Mouse (Mus musculus) hindbrain, embryonic 12.5 days (tissue): ENCODE data around the gene Sh3tc1. TPM values are rescaled to one million over a fixed set of nuclear protein-coding genes. Genes with fewer than 3 reads are reported as not detected.

Experiments
- ATAC-seq: fragments of 200-750 bp; cut with Nextera tagmentation; 2 replicates; pipeline ENCODE4 v1.8.0; 2017; ENCODE audit warnings: moderate TSS enrichment; ENCODE audit not compliant: low FRiP score
- H3K27ac ChIP-seq: fragments of 300-500 bp; sonication (generic); 2 replicates; pipeline ENCODE4 v1.5.1; 2016; ENCODE audit warnings: mild to moderate bottlenecking
- H3K27me3 ChIP-seq: fragments of 300-500 bp; sonication (generic); 2 replicates; pipeline ENCODE4 v1.6.1; 2016; ENCODE audit warnings: mild to moderate bottlenecking
- H3K36me3 ChIP-seq: fragments of 300-500 bp; sonication (generic); 2 replicates; pipeline ENCODE4 v1.6.1; 2016; ENCODE audit warnings: mild to moderate bottlenecking
- H3K4me1 ChIP-seq: fragments of 300-500 bp; sonication (generic); 2 replicates; pipeline ENCODE4 v1.6.1; 2016
- H3K4me2 ChIP-seq: fragments of 300-500 bp; sonication (generic); replicated peaks from 2 replicates; pipeline ENCODE4 v1.6.1; 2016; ENCODE audit warnings: mild to moderate bottlenecking
- H3K4me3 ChIP-seq: fragments of 300-500 bp; sonication (generic); 2 replicates; pipeline ENCODE4 v1.5.1; 2016; ENCODE audit warnings: mild to moderate bottlenecking
- H3K9ac ChIP-seq: fragments of 300-500 bp; sonication (generic); 2 replicates; pipeline ENCODE4 v1.6.1; 2016; ENCODE audit warnings: mild to moderate bottlenecking, moderate library complexity
- H3K9me3 ChIP-seq: fragments of 300-500 bp; sonication (generic); replicated peaks from 2 replicates; pipeline ENCODE4 v1.6.1; 2016; ENCODE audit warnings: mild to moderate bottlenecking
- WGBS: fragments of 180-500 bp; shearing (Covaris S2); methylation state at CpG from one replicate; pipeline ENCODE4 v1.1.7; 2016; 5-methylcytosine and 5-hydroxymethylcytosine counted together
- polyA plus RNA-seq: library from polyadenylated mRNA; unstranded; fragments of >200 nt; fragmentation: Nextera tagmentation; extraction: Ambion mirVana; gene quantifications from 2 replicates; pipeline ENCODE4 v1.2.1, GENCODE M21; 2016

Gene Sh3tc1
- polyA plus RNA-seq, 1 experiment from 2014 or later, result 4.7 TPM

GRCm38 (mm10) chr5:35746910-35747309, 7.1 kb upstream of the Sh3tc1 start:
- 0 out of 2 replicates have a peak, but pooled peaks cover under 1% of the 10 kb centered on the region for H3K27me3 ChIP-seq
- no peaks in the 10 kb centered on the region for H3K9me3 ChIP-seq
- ATAC-seq, result no peak
- H3K4me2 ChIP-seq, result no peak overlapping the region
- H3K4me3 ChIP-seq, result no peak overlapping the region
- no peak overlapping the region for H3K27ac ChIP-seq
- H3K9ac ChIP-seq, result no peak overlapping the region
- 27% methylated on average over 4 of the region's 4 CpGs for WGBS
- H3K4me1 ChIP-seq, result no peaks in the 10 kb centered on the region
- H3K36me3 ChIP-seq, result no peaks in the 10 kb centered on the region

- H3K36me3 ChIP-seq, result no peaks in the 10 kb centered on the region
- no peak overlapping the region for H3K4me2 ChIP-seq
- H3K4me1 ChIP-seq, result no peaks in the 10 kb centered on the region
- H3K4me3 ChIP-seq, result no peak overlapping the region
- no peak overlapping the region for H3K27ac ChIP-seq
- no peak overlapping the region for H3K9ac ChIP-seq
- H3K9me3 ChIP-seq, result no peaks in the 10 kb centered on the region
- 88% methylated on average over 5 of the region's 5 CpGs for WGBS
- peaks cover 15% of the 10 kb centered on the region for H3K27me3 ChIP-seq
- no peak for ATAC-seq
Observed at GRCm38 (mm10) chr5:35745406-35745805, 5.6 kb upstream of the Sh3tc1 start.

DNA sequence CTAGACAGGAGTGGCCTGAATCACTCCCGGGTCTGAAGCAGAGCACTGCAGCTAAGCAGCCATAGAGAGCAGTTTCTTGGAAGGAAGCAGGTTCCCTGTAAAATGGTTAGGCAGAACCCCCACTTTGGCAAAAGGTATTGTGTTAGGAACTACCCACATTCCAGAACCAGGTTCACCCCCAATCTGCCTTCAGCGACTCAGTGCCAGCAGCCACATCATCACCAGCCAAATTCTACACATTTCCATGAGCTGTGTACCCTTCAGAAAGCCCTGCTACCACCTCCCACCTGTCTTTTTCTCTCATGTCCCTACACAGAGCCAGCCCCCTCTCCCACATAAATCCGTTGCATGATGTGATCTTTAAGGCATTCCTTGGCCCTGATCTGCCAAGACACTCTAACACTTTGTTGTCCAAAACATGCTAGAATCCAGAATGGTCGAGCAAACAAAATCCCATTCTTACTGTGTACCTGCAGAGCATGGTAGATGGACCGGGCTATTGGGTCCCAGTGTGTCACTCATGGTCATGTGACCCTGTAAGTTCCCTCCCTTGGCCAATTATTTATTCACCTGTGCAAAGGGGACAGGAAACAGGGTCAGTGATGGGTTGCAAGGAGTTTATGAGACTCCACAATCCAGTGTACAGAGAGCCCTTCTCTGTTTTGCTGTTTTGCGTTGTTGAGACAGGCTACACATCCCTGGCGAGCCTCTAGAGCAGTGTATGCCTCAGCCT, 4.4 kb upstream of the Sh3tc1 start:
- Histone ChIP-seq H3K4me1 (no peaks in the 10 kb centered on the region), H3K9ac (no peak overlapping the region), H3K4me3 (no peak overlapping the region), H3K9me3 (no peaks in the 10 kb centered on the region), H3K4me2 (no peak overlapping the region), H3K27ac (no peak overlapping the region), H3K27me3 (peaks cover 26% of the 10 kb centered on the region), H3K36me3 (no peaks in the 10 kb centered on the region)
- 87% methylated on average over 7 of the region's 7 CpGs for WGBS
- ATAC-seq, result no peak

DNA sequence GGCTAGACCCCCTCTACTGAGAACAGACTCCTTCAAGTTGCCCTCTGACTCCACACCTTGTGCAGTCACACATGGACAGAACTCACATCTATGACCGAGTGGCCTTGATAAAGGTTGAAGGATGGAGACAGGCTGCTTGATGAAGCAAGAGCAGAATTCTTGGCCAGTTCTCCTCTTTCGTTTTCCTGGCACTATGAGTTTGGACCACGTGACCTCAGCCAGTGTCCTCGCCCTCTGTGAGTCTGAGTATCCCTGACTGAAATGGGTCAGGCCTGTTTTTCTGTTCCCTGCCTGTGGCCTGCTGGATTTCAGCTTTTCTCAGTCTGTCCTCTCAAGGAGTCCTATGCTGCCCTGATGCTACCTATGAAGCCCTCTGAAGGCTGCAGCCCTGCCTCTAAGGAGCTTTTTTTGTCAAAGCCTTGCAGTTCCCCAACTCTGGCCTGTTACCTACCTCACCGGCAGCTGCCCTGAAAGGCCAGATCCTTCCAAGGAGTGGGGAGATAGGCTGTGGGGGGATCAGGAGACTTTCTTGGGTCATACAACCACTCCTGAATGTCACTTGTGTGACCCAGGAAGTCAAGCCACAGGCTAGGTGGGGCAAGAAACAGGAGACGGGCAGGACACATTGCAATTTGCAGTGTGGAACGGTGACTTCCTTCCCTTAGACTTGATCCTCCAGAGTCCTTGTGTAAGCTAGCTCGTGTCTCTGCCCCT, 3.6 kb upstream of the Sh3tc1 start:
- H3K9me3 ChIP-seq, result no peaks in the 10 kb centered on the region
- H3K4me2 ChIP-seq, result no peak overlapping the region
- H3K27ac ChIP-seq, result no peak overlapping the region
- no peak for ATAC-seq
- no peak overlapping the region for H3K4me3 ChIP-seq
- WGBS, result 80% methylated on average over 8 of the region's 8 CpGs
- H3K27me3 ChIP-seq, result peaks cover 26% of the 10 kb centered on the region
- no peak overlapping the region for H3K9ac ChIP-seq
- H3K36me3 ChIP-seq, result no peaks in the 10 kb centered on the region
- no peaks in the 10 kb centered on the region for H3K4me1 ChIP-seq

GRCm38 (mm10) chr5:35741225-35741820, 1.5 kb upstream of the Sh3tc1 start:
- H3K9ac ChIP-seq, result no peak overlapping the region

GRCm38 (mm10) chr5:35740716-35741115, 929 bp upstream of the Sh3tc1 start:
- Histone ChIP-seq H3K4me1 (no peaks in the 10 kb centered on the region), H3K4me2 (no peak overlapping the region), H3K36me3 (no peaks in the 10 kb centered on the region), H3K27ac (no peak overlapping the region), H3K9ac (no peak overlapping the region), H3K9me3 (no peaks in the 10 kb centered on the region), H3K4me3 (no peak overlapping the region), H3K27me3 (peaks cover 26% of the 10 kb centered on the region)
- 12% methylated on average over 10 of the region's 10 CpGs for WGBS
- no peak for ATAC-seq

More at GRCm38 (mm10) chr5:35741225-35741820, 1.5 kb upstream of the Sh3tc1 start:
- no peaks in the 10 kb centered on the region for H3K36me3 ChIP-seq
- no peak overlapping the region for H3K4me3 ChIP-seq
- 47% methylated on average over 13 of the region's 13 CpGs for WGBS
- no peak overlapping the region for H3K4me2 ChIP-seq
- H3K9me3 ChIP-seq, result no peaks in the 10 kb centered on the region
- no peak for ATAC-seq
- peaks cover 26% of the 10 kb centered on the region for H3K27me3 ChIP-seq
- no peak overlapping the region for H3K27ac ChIP-seq
- no peaks in the 10 kb centered on the region for H3K4me1 ChIP-seq

- WGBS, result 61% methylated on average over 2 of the region's 2 CpGs
Observed at GRCm38 (mm10) chr5:35739005-35739404, 782 bp downstream of the Sh3tc1 start.

GRCm38 (mm10) chr5:35737231-35737901, 2.4 kb downstream of the Sh3tc1 start:
- Histone ChIP-seq H3K36me3 (no peaks in the 10 kb centered on the region), H3K27me3 (peaks cover 26% of the 10 kb centered on the region), H3K4me1 (no peaks in the 10 kb centered on the region), H3K9me3 (no peaks in the 10 kb centered on the region), H3K9ac (no peak overlapping the region), H3K27ac (no peak overlapping the region), H3K4me2 (no peak overlapping the region), H3K4me3 (no peak overlapping the region)
- WGBS, result 80% methylated on average over 20 of the region's 20 CpGs
- ATAC-seq, result no peak

More at GRCm38 (mm10) chr5:35739005-35739404, 782 bp downstream of the Sh3tc1 start:
- Histone ChIP-seq H3K27ac (no peak overlapping the region), H3K4me2 (no peak overlapping the region), H3K9me3 (no peaks in the 10 kb centered on the region), H3K36me3 (no peaks in the 10 kb centered on the region), H3K4me1 (no peaks in the 10 kb centered on the region), H3K9ac (no peak overlapping the region), H3K4me3 (no peak overlapping the region), H3K27me3 (peaks cover 26% of the 10 kb centered on the region)
- no peak for ATAC-seq

GRCm38 (mm10) chr5:35733523-35733922, 6.3 kb downstream of the Sh3tc1 start:
- WGBS, result 86% methylated on average over 2 of the region's 2 CpGs
- Histone ChIP-seq H3K27me3 (no peaks in the 10 kb centered on the region), H3K9me3 (no peaks in the 10 kb centered on the region), H3K4me1 (0 out of 2 replicates have a peak, but pooled peaks cover 4% of the 10 kb centered on the region), H3K4me2 (no peak overlapping the region), H3K27ac (no peak overlapping the region), H3K36me3 (no peaks in the 10 kb centered on the region), H3K4me3 (no peak overlapping the region), H3K9ac (no peak overlapping the region)
- ATAC-seq, result no peak

- 87% methylated on average over 4 of the region's 4 CpGs for WGBS
- no peaks in the 10 kb centered on the region for H3K27me3 ChIP-seq
- H3K9ac ChIP-seq, result no peak overlapping the region
- no peak overlapping the region for H3K4me2 ChIP-seq
- ATAC-seq, result no peak
- no peak overlapping the region for H3K27ac ChIP-seq
- no peak overlapping the region for H3K4me3 ChIP-seq
- no peaks in the 10 kb centered on the region for H3K36me3 ChIP-seq
- H3K9me3 ChIP-seq, result no peaks in the 10 kb centered on the region
- 0 out of 2 replicates have a peak, but pooled peaks cover 4% of the 10 kb centered on the region for H3K4me1 ChIP-seq
Observed at GRCm38 (mm10) chr5:35731006-35731405, 8.8 kb downstream of the Sh3tc1 start.

DNA sequence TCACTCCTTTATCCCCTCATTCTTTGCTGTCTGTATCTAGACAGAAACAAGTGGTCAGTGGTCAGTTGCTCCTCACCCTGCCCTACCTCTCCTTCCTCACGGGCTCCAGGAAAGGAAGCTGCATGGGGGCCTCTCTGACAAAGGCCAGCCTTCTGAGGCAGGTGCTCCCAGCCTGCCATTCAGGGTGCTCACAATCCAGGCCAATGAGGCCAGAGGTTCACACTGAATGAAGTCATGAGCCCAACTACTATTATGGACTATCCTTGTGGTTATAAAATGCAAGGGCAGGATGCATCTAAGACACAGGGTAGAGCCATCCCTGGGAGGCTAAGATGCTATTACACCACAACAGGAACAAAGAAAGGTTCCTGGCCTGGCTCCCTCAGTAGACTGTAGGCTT, 9.2 kb downstream of the Sh3tc1 start:
- no peak overlapping the region for H3K4me3 ChIP-seq
- no peaks in the 10 kb centered on the region for H3K27me3 ChIP-seq
- no peak for ATAC-seq
- 73% methylated on average over 1 of the region's 1 CpGs for WGBS
- no peak overlapping the region for H3K9ac ChIP-seq
- H3K4me2 ChIP-seq, result no peak overlapping the region
- no peaks in the 10 kb centered on the region for H3K9me3 ChIP-seq
- H3K36me3 ChIP-seq, result no peaks in the 10 kb centered on the region
- 0 out of 2 replicates have a peak, but pooled peaks cover 4% of the 10 kb centered on the region for H3K4me1 ChIP-seq
- no peak overlapping the region for H3K27ac ChIP-seq

DNA sequence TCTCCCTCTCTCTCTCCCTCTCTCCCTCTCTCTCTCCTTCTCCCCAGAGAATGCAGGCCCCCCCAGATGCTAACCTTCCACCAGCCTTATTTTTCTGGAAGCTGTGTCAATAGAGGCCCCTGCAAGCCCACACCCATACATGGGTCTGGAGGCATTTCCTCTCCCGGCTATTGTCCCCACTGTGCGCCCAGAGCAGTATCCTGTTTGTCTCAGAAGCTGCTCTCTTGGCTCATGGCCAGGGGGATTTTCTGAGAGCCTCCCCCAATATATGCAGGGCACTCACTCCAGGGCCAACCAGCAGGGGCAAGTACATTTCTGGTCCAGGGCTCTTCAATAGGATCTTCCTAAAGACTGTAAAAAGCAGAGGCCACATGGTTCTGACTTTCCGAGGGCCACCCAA, 9.9 kb downstream of the Sh3tc1 start:
- Histone ChIP-seq H3K9me3 (no peaks in the 10 kb centered on the region), H3K4me3 (no peak overlapping the region), H3K9ac (no peak overlapping the region), H3K4me1 (0 out of 2 replicates have a peak, but pooled peaks cover 4% of the 10 kb centered on the region), H3K27me3 (no peaks in the 10 kb centered on the region), H3K4me2 (no peak overlapping the region), H3K36me3 (no peaks in the 10 kb centered on the region), H3K27ac (no peak overlapping the region)
- 75% methylated on average over 3 of the region's 3 CpGs for WGBS
- no peak for ATAC-seq
